Mouse (Mus musculus) erythroblast, embryonic 14.5 days (primary cell): ENCODE data around the gene Slc51b.

Experiments
- GATA1 ChIP-seq: IDR thresholded peaks from 2 replicates; pipeline ENCODE4 v1.6.1; 2012; ENCODE audit warnings: low read length, inconsistent platforms, mixed read lengths
- TAL1 ChIP-seq: IDR thresholded peaks from 3 replicates; pipeline ENCODE4 v1.6.1; 2012; ENCODE audit warnings: low read length, inconsistent platforms, mixed read lengths

- TF ChIP-seq TAL1 (no peak), GATA1 (no peak)
Measured at GRCm38 (mm10) chr9:65392638-65393364, 30.0 kb downstream of the Slc51b start.
